Mouse (Mus musculus) kidney, postnatal 14 days (tissue): ENCODE results near the gene Olfr374.

Experiments used
- DNase-seq: peaks from one replicate; pipeline ENCODE4 v3.0.0; 2022; ENCODE audit warnings: mixed read lengths

Olfr374 gene

GRCm38 (mm10) chr8:72136302-72136978 lies 29.6 kb downstream of the Olfr374 start:
- peak; percentile 87 for DNase-seq

GRCm38 (mm10) chr8:72137431-72137830 lies 30.6 kb downstream of the Olfr374 start:
- no peak for DNase-seq

GRCm38 (mm10) chr8:72138456-72138855 lies 31.6 kb downstream of the Olfr374 start:
- DNase-seq, result no peak

- DNase-seq, result no peak
Measured at GRCm38 (mm10) chr8:72143256-72143824, 36.5 kb downstream of the Olfr374 start.

- no peak for DNase-seq
Measured at GRCm38 (mm10) chr8:72144345-72144975, 37.6 kb downstream of the Olfr374 start.

GRCm38 (mm10) chr8:72145511-72145910 lies 38.7 kb downstream of the Olfr374 start:
- DNase-seq, result no peak

- DNase-seq, result no peak
Measured at GRCm38 (mm10) chr8:72146056-72146455, 39.2 kb downstream of the Olfr374 start.

- no peak for DNase-seq
Measured at GRCm38 (mm10) chr8:72146556-72146955, 39.7 kb downstream of the Olfr374 start.

- peak; percentile 45 for DNase-seq
Measured at GRCm38 (mm10) chr8:72147266-72147665, 40.4 kb downstream of the Olfr374 start.

GRCm38 (mm10) chr8:72149056-72149455 lies 42.2 kb downstream of the Olfr374 start:
- DNase-seq, result no peak

GRCm38 (mm10) chr8:72151418-72152078 lies 44.7 kb downstream of the Olfr374 start:
- no peak for DNase-seq

- no peak for DNase-seq
Measured at GRCm38 (mm10) chr8:72153382-72153781, 46.5 kb downstream of the Olfr374 start.

- DNase-seq, result no peak
Measured at GRCm38 (mm10) chr8:72158096-72158495, 51.3 kb downstream of the Olfr374 start.

- no peak for DNase-seq
Measured at GRCm38 (mm10) chr8:72158726-72159125, 51.9 kb downstream of the Olfr374 start.

- DNase-seq, result no peak
Measured at GRCm38 (mm10) chr8:72160007-72160406, 53.2 kb downstream of the Olfr374 start.

- peak; percentile 100 for DNase-seq
Measured at GRCm38 (mm10) chr8:72160707-72161697, 54.2 kb downstream of the Olfr374 start, which contains the start of gene Rab8a. Gene Rab8a, plus strand, starts transcription at chr8:72161200.

GRCm38 (mm10) chr8:72162821-72163220 lies 56.0 kb downstream of the Olfr374 start:
- DNase-seq, result no peak
